Mouse (Mus musculus): Measurements from ENCODE around the gene Chchd2. TPM values are rescaled to one million over a fixed set of nuclear protein-coding genes. Genes with fewer than 3 reads are reported as not detected.
"Not testable (repeated sequence)": the region's sequence is repeated elsewhere in the genome, so short reads cannot be mapped to it uniquely, and the experiment has no call there.

Gene Chchd2
- 318 and 322 TPM in 2 replicates for polyA plus RNA-seq (2011; ENCODE audit: insufficient read length, low read depth, missing spikeins)

GRCm38 (mm10) chr5:129886911-129887636, at the start of gene Chchd2:
Gene Chchd2 (minus strand): TSS chr5:129887470.
- peak; percentile 90 for TF ChIP-seq POLR2A (IDR thresholded peaks at IDR 0.05; ENCODE audit: low read depth, low read length)
- no peak for TF ChIP-seq CTCF (IDR thresholded peaks at IDR 0.05; ENCODE audit: borderline replicate concordance, insufficient read depth, low read length)
- Histone ChIP-seq H3K4me3 (ENCODE audit: insufficient read depth, low read length) (peak within 1 kb of the TSS; percentile 86), H3K4me1 (ENCODE audit: control insufficient read depth, insufficient read depth, low read length) (no peaks in the 10 kb centered on the region; the same call in 1 of the 2 replicates), H3K27ac (ENCODE audit: insufficient read depth, low read length) (peak within 1 kb of the TSS; percentile 53)

GRCm38 (mm10) chr5:129936941-129937340, 49.7 kb upstream of the Chchd2 start:
- no peak for TF ChIP-seq POLR2A (IDR thresholded peaks at IDR 0.05; ENCODE audit: low read depth, low read length)
- TF ChIP-seq CTCF (IDR thresholded peaks at IDR 0.05; ENCODE audit: borderline replicate concordance, insufficient read depth, low read length), result no peak
- Histone ChIP-seq H3K4me3 (ENCODE audit: insufficient read depth, low read length) (no peak overlapping the region), H3K4me1 (ENCODE audit: control insufficient read depth, insufficient read depth, low read length) (no peaks in the 10 kb centered on the region), H3K27ac (ENCODE audit: insufficient read depth, low read length) (no peak overlapping the region)

GRCm38 (mm10) chr5:129929924-129930855, 42.9 kb upstream of the Chchd2 start:
- Histone ChIP-seq H3K27ac (ENCODE audit: insufficient read depth, low read length) (no peak overlapping the region), H3K4me1 (ENCODE audit: control insufficient read depth, insufficient read depth, low read length) (no peaks in the 10 kb centered on the region), H3K4me3 (ENCODE audit: insufficient read depth, low read length) (no peak overlapping the region)
- no peak for TF ChIP-seq POLR2A (IDR thresholded peaks at IDR 0.05; ENCODE audit: low read depth, low read length)
- TF ChIP-seq CTCF (IDR thresholded peaks at IDR 0.05; ENCODE audit: borderline replicate concordance, insufficient read depth, low read length), result no peak

GRCm38 (mm10) chr5:129925933-129926332, 38.7 kb upstream of the Chchd2 start:
- no peak for TF ChIP-seq CTCF (IDR thresholded peaks at IDR 0.05; ENCODE audit: borderline replicate concordance, insufficient read depth, low read length)
- TF ChIP-seq POLR2A (IDR thresholded peaks at IDR 0.05; ENCODE audit: low read depth, low read length), result no peak
- Histone ChIP-seq H3K27ac (ENCODE audit: insufficient read depth, low read length) (no peak overlapping the region), H3K4me1 (ENCODE audit: control insufficient read depth, insufficient read depth, low read length) (no peaks in the 10 kb centered on the region), H3K4me3 (ENCODE audit: insufficient read depth, low read length) (no peak overlapping the region)

- no peak for TF ChIP-seq CTCF (IDR thresholded peaks at IDR 0.05; ENCODE audit: borderline replicate concordance, insufficient read depth, low read length)
- no peak for TF ChIP-seq POLR2A (IDR thresholded peaks at IDR 0.05; ENCODE audit: low read depth, low read length)
- H3K4me3 ChIP-seq (ENCODE audit: insufficient read depth, low read length), result no peak overlapping the region
- no peaks in the 10 kb centered on the region for H3K4me1 ChIP-seq (ENCODE audit: control insufficient read depth, insufficient read depth, low read length)
- H3K27ac ChIP-seq (ENCODE audit: insufficient read depth, low read length), result no peak overlapping the region
These were observed 37.7 kb upstream of the Chchd2 start for GRCm38 (mm10) chr5:129924820-129925452.

- no peaks in the 10 kb centered on the region for H3K4me1 ChIP-seq (ENCODE audit: control insufficient read depth, insufficient read depth, low read length)
- TF ChIP-seq CTCF (IDR thresholded peaks at IDR 0.05; ENCODE audit: borderline replicate concordance, insufficient read depth, low read length), result no peak
- TF ChIP-seq POLR2A (IDR thresholded peaks at IDR 0.05; ENCODE audit: low read depth, low read length), result no peak
- no peak overlapping the region for H3K4me3 ChIP-seq (ENCODE audit: insufficient read depth, low read length)
- no peak overlapping the region for H3K27ac ChIP-seq (ENCODE audit: insufficient read depth, low read length)
These were observed 34.7 kb upstream of the Chchd2 start for GRCm38 (mm10) chr5:129921972-129922371.

- H3K4me1 ChIP-seq (ENCODE audit: control insufficient read depth, insufficient read depth, low read length), result no peaks in the 10 kb centered on the region
- TF ChIP-seq CTCF (IDR thresholded peaks at IDR 0.05; ENCODE audit: borderline replicate concordance, insufficient read depth, low read length), result no peak
- no peak for TF ChIP-seq POLR2A (IDR thresholded peaks at IDR 0.05; ENCODE audit: low read depth, low read length)
- no peak overlapping the region for H3K27ac ChIP-seq (ENCODE audit: insufficient read depth, low read length)
- H3K4me3 ChIP-seq (ENCODE audit: insufficient read depth, low read length), result no peak overlapping the region
These were observed 32.0 kb upstream of the Chchd2 start for GRCm38 (mm10) chr5:129919320-129919719.

- no peak overlapping the region for H3K4me3 ChIP-seq (ENCODE audit: insufficient read depth, low read length)
- H3K27ac ChIP-seq (ENCODE audit: insufficient read depth, low read length), result no peak overlapping the region
- no peaks in the 10 kb centered on the region for H3K4me1 ChIP-seq (ENCODE audit: control insufficient read depth, insufficient read depth, low read length)
- TF ChIP-seq CTCF (IDR thresholded peaks at IDR 0.05; ENCODE audit: borderline replicate concordance, insufficient read depth, low read length) (no peak), POLR2A (IDR thresholded peaks at IDR 0.05; ENCODE audit: low read depth, low read length) (no peak)
These were observed 31.5 kb upstream of the Chchd2 start for GRCm38 (mm10) chr5:129918752-129919151.

GRCm38 (mm10) chr5:129918065-129918651, 30.9 kb upstream of the Chchd2 start:
- Histone ChIP-seq H3K27ac (ENCODE audit: insufficient read depth, low read length) (no peak overlapping the region), H3K4me3 (ENCODE audit: insufficient read depth, low read length) (no peak overlapping the region), H3K4me1 (ENCODE audit: control insufficient read depth, insufficient read depth, low read length) (no peaks in the 10 kb centered on the region)
- no peak for TF ChIP-seq CTCF (IDR thresholded peaks at IDR 0.05; ENCODE audit: borderline replicate concordance, insufficient read depth, low read length)
- TF ChIP-seq POLR2A (IDR thresholded peaks at IDR 0.05; ENCODE audit: low read depth, low read length), result no peak

GRCm38 (mm10) chr5:129915491-129915890, 28.2 kb upstream of the Chchd2 start:
- H3K27ac ChIP-seq (ENCODE audit: insufficient read depth, low read length); H3K4me3 ChIP-seq (ENCODE audit: insufficient read depth, low read length); H3K4me1 ChIP-seq (ENCODE audit: control insufficient read depth, insufficient read depth, low read length): not testable (repeated sequence)

Data from embryonic fibroblast, embryonic 13.5 days (primary cell).